Mouse (Mus musculus): ENCODE data around the gene Nudt3. TPM values are rescaled to one million over a fixed set of nuclear protein-coding genes. Genes with fewer than 3 reads are reported as not detected.

The Nudt3 gene
- polyA plus RNA-seq, 1 experiment from 2014 or later: 40.6 TPM

GRCm38 (mm10) chr17:27556315-27557011, 66.8 kb downstream of the Nudt3 start, which contains the start of gene Hmga1:
Hmga1 (plus strand) TSS chr17:27556497.
- peak; percentile 90 for DNase-seq (ENCODE audit: low spot score)
- no peaks in the 10 kb centered on the region for H3K27me3 ChIP-seq (ENCODE audit: control insufficient read depth, insufficient read depth, low read length)
- peak within 1 kb of the TSS; percentile 92 for H3K27ac ChIP-seq (replicated peaks)
- peak within 1 kb of the TSS; percentile 79 for H3K9ac ChIP-seq (ENCODE audit: low read length)
- peak within 1 kb of the TSS; percentile 65 for H3K4me3 ChIP-seq (ENCODE audit: low read depth, low read length)
- peak; percentile 66 for ATAC-seq (ENCODE audit: low FRiP score, low TSS enrichment)
- H3K36me3 ChIP-seq (ENCODE audit: control insufficient read depth, insufficient read depth, low read length): no peaks in the 10 kb centered on the region
- H3K4me2 ChIP-seq (replicated peaks; ENCODE audit: low read depth): peak within 1 kb of the TSS; percentile 94
- WGBS: under 1% methylated on average over 71 of the region's 79 CpGs
- TF ChIP-seq EP300 (optimal IDR thresholded peaks at IDR 0.05): no peak
- no peak for TF ChIP-seq CTCF (IDR thresholded peaks at IDR 0.05; ENCODE audit: low read depth)
- peaks cover 4% of the 10 kb centered on the region; the same call in 1 of the 2 replicates for H3K4me1 ChIP-seq (replicated peaks; ENCODE audit: control insufficient read depth, insufficient read depth)
- H3K9me3 ChIP-seq (ENCODE audit: control insufficient read depth, low read length): no peaks in the 10 kb centered on the region

- under 1% methylated on average over 44 of the region's 55 CpGs for WGBS
- peaks cover 4% of the 10 kb centered on the region; the same call in 1 of the 2 replicates for H3K4me1 ChIP-seq (replicated peaks; ENCODE audit: control insufficient read depth, insufficient read depth)
These were observed 67.7 kb downstream of the Nudt3 start for GRCm38 (mm10) chr17:27555512-27556172.

GRCm38 (mm10) chr17:27555075-27555511, 68.2 kb downstream of the Nudt3 start:
- Histone ChIP-seq H3K27ac (replicated peaks) (peak overlapping the region; percentile 92), H3K9me3 (ENCODE audit: control insufficient read depth, low read length) (no peaks in the 10 kb centered on the region), H3K9ac (ENCODE audit: low read length) (peak overlapping the region; percentile 79), H3K4me2 (replicated peaks; ENCODE audit: low read depth) (peak overlapping the region; percentile 94), H3K36me3 (ENCODE audit: control insufficient read depth, insufficient read depth, low read length) (no peaks in the 10 kb centered on the region), H3K4me1 (replicated peaks; ENCODE audit: control insufficient read depth, insufficient read depth) (peaks cover 4% of the 10 kb centered on the region; the same call in 1 of the 2 replicates), H3K4me3 (ENCODE audit: low read depth, low read length) (peak overlapping the region; percentile 65), H3K27me3 (ENCODE audit: control insufficient read depth, insufficient read depth, low read length) (no peaks in the 10 kb centered on the region)
- ATAC-seq (ENCODE audit: low FRiP score, low TSS enrichment) (peak; percentile 22), DNase-seq (ENCODE audit: low spot score) (peak; percentile 78)
- WGBS: 2% methylated on average over 37 of the region's 39 CpGs
- no peak for TF ChIP-seq CTCF (IDR thresholded peaks at IDR 0.05; ENCODE audit: low read depth)
- no peak for TF ChIP-seq EP300 (optimal IDR thresholded peaks at IDR 0.05)

More at GRCm38 (mm10) chr17:27555512-27556172, 67.7 kb downstream of the Nudt3 start:
- H3K9me3 ChIP-seq (ENCODE audit: control insufficient read depth, low read length): no peaks in the 10 kb centered on the region
- H3K4me3 ChIP-seq (ENCODE audit: low read depth, low read length): peak overlapping the region; percentile 65
- TF ChIP-seq CTCF (IDR thresholded peaks at IDR 0.05; ENCODE audit: low read depth) (no peak), EP300 (optimal IDR thresholded peaks at IDR 0.05) (peak; percentile 26)
- peak overlapping the region; percentile 92 for H3K27ac ChIP-seq (replicated peaks)
- ATAC-seq (ENCODE audit: low FRiP score, low TSS enrichment) (peak; percentile 73), DNase-seq (ENCODE audit: low spot score) (peak; percentile 92)
- peak overlapping the region; percentile 94 for H3K4me2 ChIP-seq (replicated peaks; ENCODE audit: low read depth)
- no peaks in the 10 kb centered on the region for H3K27me3 ChIP-seq (ENCODE audit: control insufficient read depth, insufficient read depth, low read length)
- H3K36me3 ChIP-seq (ENCODE audit: control insufficient read depth, insufficient read depth, low read length): no peaks in the 10 kb centered on the region
- H3K9ac ChIP-seq (ENCODE audit: low read length): peak overlapping the region; percentile 79

- peak overlapping the region; percentile 79; the same call in 1 of the 2 replicates for H3K9ac ChIP-seq (ENCODE audit: low read length)
- no peak overlapping the region for H3K4me3 ChIP-seq (ENCODE audit: low read depth, low read length)
- 63% methylated on average over 20 of the region's 20 CpGs for WGBS
- peaks cover 4% of the 10 kb centered on the region; the same call in 1 of the 2 replicates for H3K4me1 ChIP-seq (replicated peaks; ENCODE audit: control insufficient read depth, insufficient read depth)
- H3K36me3 ChIP-seq (ENCODE audit: control insufficient read depth, insufficient read depth, low read length): no peaks in the 10 kb centered on the region
- no peak for DNase-seq (ENCODE audit: low spot score)
- ATAC-seq (ENCODE audit: low FRiP score, low TSS enrichment): no peak
- H3K27me3 ChIP-seq (ENCODE audit: control insufficient read depth, insufficient read depth, low read length): no peaks in the 10 kb centered on the region
- no peaks in the 10 kb centered on the region for H3K9me3 ChIP-seq (ENCODE audit: control insufficient read depth, low read length)
- H3K27ac ChIP-seq (replicated peaks): peak overlapping the region; percentile 92
- H3K4me2 ChIP-seq (replicated peaks; ENCODE audit: low read depth): peak overlapping the region; percentile 94
- TF ChIP-seq CTCF (IDR thresholded peaks at IDR 0.05; ENCODE audit: low read depth) (no peak), EP300 (optimal IDR thresholded peaks at IDR 0.05) (no peak)
These were observed 69.0 kb downstream of the Nudt3 start for GRCm38 (mm10) chr17:27554062-27554960.
